Mouse (Mus musculus): Measurements from ENCODE around the gene 4930444G20Rik.

GRCm38 (mm10) chr10:22059415-22059814 lies 8.5 kb downstream of the 4930444G20Rik start:
- TF ChIP-seq CTCF (IDR thresholded peaks at IDR 0.05; ENCODE audit: low read depth) (no peak), EP300 (IDR thresholded peaks at IDR 0.05; ENCODE audit: low read depth) (no peak)
